Mouse (Mus musculus): ENCODE measurements around the gene Gria2.

DNA sequence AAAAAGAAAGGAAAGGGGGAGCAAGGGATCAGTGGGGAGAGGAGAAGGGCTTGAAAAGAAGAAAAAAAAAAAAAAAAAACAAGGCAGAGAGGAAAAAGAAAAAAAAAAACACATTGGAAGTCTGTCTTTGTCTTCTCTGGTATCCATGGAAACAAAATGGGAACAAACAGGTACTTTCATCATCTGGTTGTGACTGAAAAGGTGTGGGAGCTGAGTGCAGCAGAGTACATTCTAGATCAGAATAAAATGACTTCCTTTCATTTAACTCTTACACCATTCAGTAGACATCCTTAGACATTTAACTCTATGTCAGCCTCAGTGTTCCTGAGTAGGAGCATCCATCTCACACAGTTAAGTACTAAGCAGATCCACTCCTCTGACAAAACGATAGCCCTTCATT lies 4.7 kb downstream of the Gria2 start:
- TF ChIP-seq CTCF (IDR thresholded peaks at IDR 0.05; ENCODE audit: low read depth) (no peak), EP300 (IDR thresholded peaks at IDR 0.05; ENCODE audit: low read depth) (no peak)
